Mouse (Mus musculus): ENCODE measurements around the gene Rnase11. TPM values are rescaled to one million over a fixed set of nuclear protein-coding genes. Genes with fewer than 3 reads are reported as not detected.
A peak's percentile ranks its signal among the peaks of the same experiment; 100 is the strongest.
"Not testable (repeated sequence)": the region's sequence is repeated elsewhere in the genome, so short reads cannot be mapped to it uniquely, and the experiment has no call there.

Rnase11 gene
- polyA plus RNA-seq (2016; fragmentation: Nextera tagmentation; extraction: Ambion mirVana) = not detected in 2 replicates

DNA sequence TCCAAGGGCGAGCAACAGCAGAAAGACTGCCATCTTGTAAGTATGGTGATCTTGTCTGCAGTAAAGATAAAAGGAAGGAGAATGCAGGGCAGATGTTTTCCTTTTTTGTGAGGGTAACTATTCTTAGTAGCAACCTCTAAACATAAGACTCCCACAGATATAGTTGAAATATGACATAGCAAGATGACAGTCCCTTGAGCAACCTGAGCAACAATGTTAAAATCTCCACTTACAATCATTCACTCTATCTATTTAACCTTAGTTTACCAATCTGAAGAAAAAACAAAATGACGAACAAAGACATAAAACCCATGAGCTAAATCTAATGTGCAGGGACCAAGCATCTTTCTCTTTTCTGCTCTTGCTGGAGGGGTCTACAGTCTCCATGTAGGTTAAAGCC, at the start of gene Rnase11:
Rnase11 (minus strand) TSS at position 101 of the 400 bp plus-strand sequence.
- 87% methylated on average over 2 of the region's 2 CpGs for WGBS
- no peaks in the 10 kb centered on the region for H3K36me3 ChIP-seq (replicated peaks)
- H3K9me3 ChIP-seq = no peaks in the 10 kb centered on the region
- DNase-seq (ENCODE audit: low spot score) = no peak
- peaks cover 16% of the 10 kb centered on the region for H3K4me1 ChIP-seq
- no peaks in the 10 kb centered on the region; the same call in 1 of the 2 replicates for H3K27me3 ChIP-seq (replicated peaks; ENCODE audit: low read depth, poor library complexity, severe bottlenecking)
- H3K27ac ChIP-seq (replicated peaks) = no peak within 1 kb of the TSS
- H3K4me3 ChIP-seq = no peak within 1 kb of the TSS

DNA sequence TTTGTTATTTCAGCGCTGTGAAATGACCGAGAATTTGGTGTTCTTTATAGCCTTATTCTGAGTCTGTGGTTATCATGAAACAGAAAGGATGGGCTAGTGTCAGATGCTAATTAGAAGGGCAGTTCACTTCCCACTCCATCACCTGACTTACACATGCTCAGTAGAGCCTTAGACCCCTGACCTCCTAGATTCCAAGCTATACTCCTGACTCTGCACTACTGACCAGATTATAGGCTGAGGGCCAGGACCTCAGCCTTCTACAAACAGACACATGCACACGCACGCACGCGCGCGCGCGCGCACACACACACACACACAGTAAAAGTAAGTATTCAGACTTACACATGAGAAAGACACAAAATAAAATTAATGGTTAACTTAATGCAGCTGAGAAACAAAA, 49.0 kb upstream of the Rnase11 start:
- Histone ChIP-seq H3K36me3 (replicated peaks) (no peaks in the 10 kb centered on the region), H3K4me1 (no peaks in the 10 kb centered on the region), H3K27me3 (replicated peaks; ENCODE audit: low read depth, poor library complexity, severe bottlenecking) (no peaks in the 10 kb centered on the region), H3K27ac (replicated peaks) (no peak overlapping the region), H3K4me3 (no peak overlapping the region), H3K9me3 (no peaks in the 10 kb centered on the region)
- 93% methylated on average over 11 of the region's 11 CpGs for WGBS
- no peak for DNase-seq (ENCODE audit: low spot score)

DNA sequence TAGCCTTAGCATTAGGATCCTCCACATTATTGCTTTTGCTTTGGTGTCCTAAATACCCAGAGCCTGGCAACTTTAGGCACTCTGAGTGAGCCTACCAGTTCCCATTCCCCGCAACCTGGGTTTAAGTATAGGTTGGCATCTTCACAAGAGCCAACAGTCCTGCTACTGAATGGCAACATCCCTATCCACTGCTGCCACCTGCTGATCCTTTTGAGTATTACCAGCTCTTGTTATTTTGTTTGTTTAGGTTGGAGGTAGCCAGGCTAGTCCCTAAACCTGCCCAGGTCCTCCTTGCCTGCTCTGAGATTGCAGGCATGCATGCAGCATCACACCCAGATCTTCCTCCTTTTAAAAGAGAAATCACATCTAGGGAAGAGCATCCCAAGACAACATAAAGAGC, 48.3 kb upstream of the Rnase11 start:
- not testable (repeated sequence) for H3K9me3 ChIP-seq; H3K27me3 ChIP-seq (replicated peaks; ENCODE audit: low read depth, poor library complexity, severe bottlenecking); H3K4me3 ChIP-seq; H3K27ac ChIP-seq (replicated peaks); H3K4me1 ChIP-seq; H3K36me3 ChIP-seq (replicated peaks)
- DNase-seq (ENCODE audit: low spot score) = peak; percentile 41
- 40% methylated on average over 1 of the region's 1 CpGs for WGBS

DNA sequence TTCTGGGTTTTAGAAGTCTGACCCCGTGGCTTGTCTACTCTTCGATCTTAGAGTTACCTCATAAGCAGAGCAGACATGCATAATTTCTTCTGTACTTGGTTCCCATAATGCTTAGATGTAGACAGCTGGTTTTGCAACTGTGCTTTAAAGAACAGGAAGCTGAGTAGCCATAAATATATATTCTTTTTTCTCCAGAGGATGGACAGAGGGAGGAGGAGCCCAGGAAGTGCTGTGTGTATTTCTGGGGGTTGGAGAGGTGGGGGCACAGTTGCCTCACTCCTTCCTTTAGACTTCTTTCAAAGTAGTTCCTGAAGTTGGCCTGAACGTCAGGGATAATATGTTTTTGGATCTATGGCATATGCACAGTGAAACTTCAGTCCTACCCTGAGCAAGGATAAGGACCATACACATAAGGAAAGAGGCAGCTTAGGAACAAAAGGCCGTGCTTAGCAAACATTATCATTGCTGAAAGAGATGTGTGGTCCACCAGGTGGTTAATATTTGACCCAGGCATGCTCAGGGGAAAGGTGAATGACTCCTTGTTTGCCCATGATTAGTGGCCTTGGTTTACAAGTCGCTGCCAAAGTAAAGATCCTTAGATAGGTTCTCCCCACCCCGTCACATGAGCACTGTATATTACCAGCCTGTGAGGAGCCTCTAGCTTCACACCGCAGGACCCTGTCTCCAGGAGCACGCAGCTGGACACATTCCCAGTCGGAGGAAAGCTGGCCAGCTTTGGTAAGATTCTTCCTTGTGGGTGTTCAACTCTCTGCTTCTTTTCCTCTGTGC, 46.0 kb upstream of the Rnase11 start:
- no peak for DNase-seq (ENCODE audit: low spot score)
- Histone ChIP-seq H3K36me3 (replicated peaks) (no peaks in the 10 kb centered on the region), H3K9me3 (no peaks in the 10 kb centered on the region), H3K4me1 (peaks cover 7% of the 10 kb centered on the region; the same call in 1 of the 2 replicates), H3K4me3 (no peak overlapping the region), H3K27ac (replicated peaks) (no peak overlapping the region), H3K27me3 (replicated peaks; ENCODE audit: low read depth, poor library complexity, severe bottlenecking) (no peaks in the 10 kb centered on the region)
- 69% methylated on average over 9 of the region's 9 CpGs for WGBS

DNA sequence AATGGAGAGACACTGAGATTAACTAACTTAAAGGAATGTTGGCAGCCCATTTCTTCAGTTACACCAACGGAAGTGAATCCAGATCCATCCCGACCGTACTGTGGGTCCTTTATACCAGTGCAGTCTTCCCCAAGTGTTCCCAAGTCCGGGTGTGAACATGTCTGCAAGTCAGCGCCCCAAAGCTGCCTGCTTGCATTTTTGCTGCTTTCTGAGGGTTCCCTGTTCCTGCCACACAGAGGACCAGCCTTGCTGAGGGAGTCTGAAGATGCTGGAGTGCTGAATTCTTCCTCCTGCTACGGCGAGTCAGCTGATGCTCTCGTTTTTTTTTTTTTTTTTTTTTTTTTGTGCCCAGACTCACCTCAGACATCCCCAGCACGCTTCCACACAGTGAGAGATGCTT, 45.0 kb upstream of the Rnase11 start:
- no peak overlapping the region for H3K4me3 ChIP-seq
- H3K36me3 ChIP-seq (replicated peaks) = no peaks in the 10 kb centered on the region
- 69% methylated on average over 9 of the region's 9 CpGs for WGBS
- no peaks in the 10 kb centered on the region for H3K9me3 ChIP-seq
- no peak overlapping the region for H3K27ac ChIP-seq (replicated peaks)
- DNase-seq (ENCODE audit: low spot score) = no peak
- peaks cover 7% of the 10 kb centered on the region; the same call in 1 of the 2 replicates for H3K4me1 ChIP-seq
- no peaks in the 10 kb centered on the region for H3K27me3 ChIP-seq (replicated peaks; ENCODE audit: low read depth, poor library complexity, severe bottlenecking)

DNA sequence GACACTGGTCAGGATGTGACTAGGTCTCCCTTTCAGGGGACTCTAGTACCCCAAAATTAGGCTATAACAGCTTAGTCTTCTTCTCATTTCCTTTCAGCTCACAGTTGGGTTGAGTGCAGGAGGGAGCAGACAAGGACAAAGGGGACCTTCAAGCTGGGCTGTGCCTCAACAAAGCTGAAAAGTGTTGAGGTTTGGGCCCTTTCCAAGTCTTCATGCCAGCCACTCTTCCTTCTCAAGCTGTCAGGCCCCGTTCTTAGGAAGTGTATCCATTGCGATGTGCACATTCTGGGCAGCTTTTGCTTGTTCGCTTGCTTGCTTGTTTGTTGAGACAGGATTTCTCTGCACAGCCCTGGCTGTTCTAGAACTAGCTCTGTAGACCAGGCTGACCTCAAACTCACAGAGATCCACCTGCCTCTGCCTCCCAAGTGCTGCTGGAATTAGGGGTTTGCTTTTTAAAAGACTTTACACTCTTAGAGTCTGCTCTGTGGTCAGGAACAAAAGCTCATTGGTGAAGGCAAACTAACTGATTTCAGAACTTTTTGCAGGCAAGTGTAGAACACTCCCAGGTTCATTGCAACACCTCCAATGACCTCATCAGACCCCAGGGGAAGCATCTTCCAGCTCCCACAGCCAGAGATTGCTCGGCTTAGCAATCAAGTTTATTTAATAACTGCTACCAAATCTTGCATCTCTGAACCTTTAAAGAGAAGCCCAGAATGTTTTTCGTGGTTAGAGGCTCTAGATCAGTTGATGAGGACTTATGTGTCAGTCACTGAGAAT, 44.3 kb upstream of the Rnase11 start:
- H3K36me3 ChIP-seq (replicated peaks) = no peaks in the 10 kb centered on the region
- no peak overlapping the region for H3K4me3 ChIP-seq
- no peak overlapping the region for H3K27ac ChIP-seq (replicated peaks)
- peaks cover 7% of the 10 kb centered on the region; the same call in 1 of the 2 replicates for H3K4me1 ChIP-seq
- H3K27me3 ChIP-seq (replicated peaks; ENCODE audit: low read depth, poor library complexity, severe bottlenecking) = no peaks in the 10 kb centered on the region
- no peaks in the 10 kb centered on the region for H3K9me3 ChIP-seq
- no peak for DNase-seq (ENCODE audit: low spot score)
- WGBS = 86% methylated on average over 5 of the region's 5 CpGs

DNA sequence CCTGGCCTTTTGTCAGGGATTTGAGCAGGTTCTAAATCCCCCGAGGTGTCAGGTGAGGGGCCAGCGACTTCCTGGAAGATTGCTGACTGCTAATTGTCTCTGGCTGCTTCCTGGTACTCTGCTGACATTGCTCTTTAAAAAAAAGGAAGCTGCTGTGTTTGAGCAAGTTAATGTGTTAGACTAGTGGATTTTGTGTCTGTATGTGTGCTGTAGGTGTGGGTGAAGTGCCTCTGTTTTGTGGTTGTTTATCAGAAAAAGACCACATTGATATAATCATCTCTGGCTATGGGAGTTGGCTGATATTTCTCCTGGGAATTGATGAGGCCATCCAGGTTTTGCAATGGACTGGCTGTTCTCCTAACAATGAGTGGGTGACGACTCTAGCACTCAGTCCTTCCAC, 43.5 kb upstream of the Rnase11 start:
- Histone ChIP-seq H3K4me1 (peaks cover 7% of the 10 kb centered on the region; the same call in 1 of the 2 replicates), H3K27me3 (replicated peaks; ENCODE audit: low read depth, poor library complexity, severe bottlenecking) (no peaks in the 10 kb centered on the region), H3K9me3 (no peaks in the 10 kb centered on the region), H3K36me3 (replicated peaks) (no peaks in the 10 kb centered on the region), H3K27ac (replicated peaks) (no peak overlapping the region), H3K4me3 (no peak overlapping the region)
- no peak for DNase-seq (ENCODE audit: low spot score)
- 29% methylated on average over 3 of the region's 3 CpGs for WGBS

DNA sequence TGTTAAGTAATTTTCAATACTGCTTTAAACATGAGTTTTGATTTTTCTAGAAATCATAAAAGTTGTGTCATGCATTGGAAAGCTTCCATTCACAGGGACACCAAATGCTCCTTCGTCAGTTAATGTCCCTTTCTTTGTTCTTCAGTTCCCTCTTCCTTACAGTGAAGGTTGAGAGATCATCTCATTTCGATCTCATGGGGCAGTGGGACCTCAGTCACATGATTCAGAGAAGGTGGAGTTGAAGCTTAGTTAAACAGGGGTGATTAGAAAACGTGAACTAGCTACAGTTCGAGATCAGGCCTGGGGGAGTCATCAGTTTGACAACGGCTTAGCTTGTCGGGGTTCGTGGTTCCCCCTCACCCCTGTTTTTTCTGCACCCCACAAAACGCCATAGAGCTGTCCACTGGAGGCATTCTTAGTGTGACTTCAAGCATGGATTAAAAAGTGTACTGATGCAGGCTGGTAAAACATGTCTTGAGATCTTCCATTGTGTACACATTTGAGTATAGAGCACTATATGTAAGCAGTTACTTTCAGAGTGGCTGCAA, 42.2 kb upstream of the Rnase11 start:
- no peak for DNase-seq (ENCODE audit: low spot score)
- WGBS = 50% methylated on average over 8 of the region's 8 CpGs
- Histone ChIP-seq H3K4me3 (no peak overlapping the region), H3K27me3 (replicated peaks; ENCODE audit: low read depth, poor library complexity, severe bottlenecking) (no peaks in the 10 kb centered on the region), H3K36me3 (replicated peaks) (no peaks in the 10 kb centered on the region), H3K27ac (replicated peaks) (no peak overlapping the region), H3K4me1 (peaks cover 7% of the 10 kb centered on the region; the same call in 1 of the 2 replicates), H3K9me3 (no peaks in the 10 kb centered on the region)

DNA sequence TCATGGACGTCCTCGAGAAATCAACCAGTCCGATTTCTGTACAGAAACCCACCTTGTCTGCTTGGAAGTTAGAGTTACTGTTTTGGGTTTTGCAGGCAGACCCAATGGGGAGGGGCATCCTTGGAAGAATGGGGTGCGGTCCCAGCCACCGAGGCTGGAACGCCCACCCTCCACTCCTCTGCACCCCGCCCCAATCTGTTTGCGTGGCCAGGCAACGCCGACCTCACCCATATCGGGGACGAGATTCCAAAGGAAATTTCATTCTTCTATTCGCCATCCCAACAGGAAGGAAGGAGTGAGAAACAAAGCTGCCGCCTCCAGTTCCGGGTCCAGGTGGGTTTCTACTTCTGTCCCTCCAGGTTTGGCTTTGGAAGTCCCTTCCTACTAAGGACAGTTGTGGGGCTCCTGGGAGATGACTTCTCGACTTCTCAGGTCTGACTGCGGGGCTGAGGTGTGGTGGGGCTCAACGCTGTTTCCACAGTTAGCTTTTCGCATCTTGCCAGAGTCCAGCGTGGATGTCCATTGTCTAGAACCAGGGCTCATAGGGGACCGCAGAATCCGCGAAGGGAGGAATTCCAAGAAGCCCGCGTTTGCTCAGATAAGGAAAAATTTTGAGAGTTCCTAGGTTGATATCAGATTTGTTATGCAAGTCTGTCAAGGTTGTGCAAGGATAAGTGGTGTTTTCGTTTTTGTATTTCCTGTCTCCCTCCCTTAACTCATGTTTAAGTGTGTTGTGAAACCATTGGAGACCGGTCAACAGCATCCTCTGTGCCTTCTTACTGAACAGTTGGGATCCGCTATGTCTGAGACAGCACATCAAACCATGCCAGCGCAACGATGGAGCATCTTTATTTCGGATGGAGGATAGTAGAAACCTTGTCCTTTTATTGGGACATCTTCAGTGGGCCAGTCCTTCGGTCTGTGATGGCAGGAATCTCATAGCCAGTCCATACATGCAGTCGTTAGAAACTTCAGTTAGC, 41.2 kb upstream of the Rnase11 start, which contains the start of the genes Rnase4 and Ang:
Rnase4 (plus strand) TSS at position 157 of the 980 bp plus-strand sequence.
Ang (plus strand) TSS at position 230 of the 980 bp plus-strand sequence.
- DNase-seq (ENCODE audit: low spot score) = peak; percentile 73
- 9% methylated on average over 33 of the region's 33 CpGs for WGBS

DNA sequence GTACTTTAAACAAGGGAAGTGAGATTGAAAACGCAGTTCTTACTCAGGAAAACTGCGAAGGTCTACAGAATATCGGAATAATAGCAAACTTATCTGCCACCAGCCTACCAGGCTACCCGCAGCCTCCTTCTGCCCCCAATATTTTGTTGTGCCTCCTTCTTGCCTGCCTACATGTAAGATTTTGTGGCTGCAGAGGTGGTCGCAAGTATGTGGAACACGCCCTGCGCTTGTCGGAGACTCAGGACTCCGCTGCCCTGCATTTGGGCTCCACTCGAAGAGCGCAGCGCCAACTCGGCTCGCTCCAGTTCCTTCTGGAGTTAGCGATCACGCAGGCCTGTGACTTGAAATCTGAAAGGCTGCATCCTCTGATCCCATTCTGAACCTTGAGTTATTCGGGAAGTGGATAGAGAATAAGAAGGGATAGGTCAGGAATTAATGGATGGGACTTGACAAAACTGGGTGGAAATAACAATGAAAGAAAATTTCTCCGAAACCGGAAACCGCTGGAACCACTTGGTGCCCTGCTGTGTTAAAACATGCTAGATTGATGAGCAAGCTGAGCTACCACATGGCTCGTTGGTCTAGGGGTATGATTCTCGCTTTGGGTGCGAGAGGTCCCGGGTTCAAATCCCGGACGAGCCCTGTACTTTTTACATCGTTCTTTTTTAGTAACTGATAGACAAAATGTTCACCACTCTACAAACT, 40.3 kb upstream of the Rnase11 start:
- H3K9me3 ChIP-seq = no peaks in the 10 kb centered on the region
- H3K4me3 ChIP-seq = peak overlapping the region; percentile 76
- no peaks in the 10 kb centered on the region for H3K36me3 ChIP-seq (replicated peaks)
- H3K4me1 ChIP-seq = peaks cover 7% of the 10 kb centered on the region; the same call in 1 of the 2 replicates
- under 1% methylated on average over 27 of the region's 27 CpGs for WGBS
- DNase-seq (ENCODE audit: low spot score) = peak; percentile 86
- H3K27ac ChIP-seq (replicated peaks) = peak overlapping the region; percentile 86
- H3K27me3 ChIP-seq (replicated peaks; ENCODE audit: low read depth, poor library complexity, severe bottlenecking) = 0 out of 2 replicates have a peak, but pooled peaks cover 8% of the 10 kb centered on the region

More for the DNA sequence above, 41.2 kb upstream of the Rnase11 start, which contains the start of the genes Rnase4 and Ang:
- no peaks in the 10 kb centered on the region for H3K9me3 ChIP-seq
- 0 out of 2 replicates have a peak, but pooled peaks cover 5% of the 10 kb centered on the region for H3K27me3 ChIP-seq (replicated peaks; ENCODE audit: low read depth, poor library complexity, severe bottlenecking)
- H3K27ac ChIP-seq (replicated peaks) = peak within 1 kb of the TSS; percentile 86
- H3K36me3 ChIP-seq (replicated peaks) = no peaks in the 10 kb centered on the region
- H3K4me1 ChIP-seq = peaks cover 7% of the 10 kb centered on the region; the same call in 1 of the 2 replicates
- peak within 1 kb of the TSS; percentile 76 for H3K4me3 ChIP-seq

DNA sequence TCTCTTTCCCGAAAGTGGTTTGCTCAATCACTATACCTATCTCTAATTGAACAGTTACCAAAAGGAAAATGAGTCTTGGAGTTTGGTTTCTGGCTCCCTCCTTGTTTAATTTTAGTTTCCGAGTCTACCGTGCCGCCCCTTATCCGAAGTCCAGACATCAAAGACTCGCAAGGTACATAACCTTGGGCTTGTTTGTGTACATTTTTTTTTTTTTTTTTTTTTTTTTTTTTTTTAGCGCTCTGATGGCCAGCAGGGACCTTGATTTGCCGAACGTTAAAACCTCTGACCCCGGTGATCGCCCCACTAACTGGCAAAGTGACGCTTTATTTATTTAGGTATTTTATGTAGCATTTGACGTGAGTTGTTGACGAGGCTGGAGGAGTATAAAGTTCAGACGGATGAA, 39.7 kb upstream of the Rnase11 start:
- Histone ChIP-seq H3K9me3 (no peaks in the 10 kb centered on the region), H3K27ac (replicated peaks) (peak overlapping the region; percentile 86), H3K36me3 (replicated peaks) (no peaks in the 10 kb centered on the region), H3K4me1 (peaks cover 7% of the 10 kb centered on the region; the same call in 1 of the 2 replicates), H3K27me3 (replicated peaks; ENCODE audit: low read depth, poor library complexity, severe bottlenecking) (0 out of 2 replicates have a peak, but pooled peaks cover 14% of the 10 kb centered on the region), H3K4me3 (peak overlapping the region; percentile 76)
- under 1% methylated on average over 15 of the region's 15 CpGs for WGBS
- no peak for DNase-seq (ENCODE audit: low spot score)
